Mouse (Mus musculus): ENCODE results near the gene Dop1b. TPM values are rescaled to one million over a fixed set of nuclear protein-coding genes. Genes with fewer than 3 reads are reported as not detected.
A peak's percentile ranks its signal among the peaks of the same experiment; 100 is the strongest.
"Not testable (repeated sequence)": the region's sequence is repeated elsewhere in the genome, so short reads cannot be mapped to it uniquely, and the experiment has no call there.

Dop1b gene
- 13.4 and 15.6 TPM in 2 replicates for polyA plus RNA-seq (2014; fragmentation: Nextera tagmentation; extraction: Ambion mirVana)

- Histone ChIP-seq H3K4me2 (ENCODE audit: low read length) (peak within 1 kb of the TSS; percentile 96), H3K27me3 (replicated peaks; ENCODE audit: control insufficient read depth, insufficient read depth, low read length) (peaks cover 12% of the 10 kb centered on the region; the same call in 1 of the 2 replicates), H3K9ac (ENCODE audit: low read length) (peak within 1 kb of the TSS; percentile 72), H3K27ac (ENCODE audit: low read depth) (no peak within 1 kb of the TSS; the same call in 1 of the 2 replicates), H3K36me3 (ENCODE audit: control insufficient read depth, insufficient read depth, low read length) (no peaks in the 10 kb centered on the region), H3K9me3 (ENCODE audit: control insufficient read depth, low read length) (no peaks in the 10 kb centered on the region), H3K4me1 (replicated peaks; ENCODE audit: control insufficient read depth, insufficient read depth, low read length) (peaks cover 2% of the 10 kb centered on the region; the same call in 1 of the 2 replicates), H3K4me3 (ENCODE audit: low read depth, low read length) (peak within 1 kb of the TSS; percentile 68)
- DNase-seq (ENCODE audit: low spot score) (peak; percentile 100), ATAC-seq (replicated peaks; ENCODE audit: low FRiP score, low TSS enrichment, low read depth) (peak; percentile 92)
- WGBS, result under 1% methylated on average over 62 of the region's 77 CpGs
These were observed at the start of gene Dop1b for GRCm38 (mm10) chr16:93711411-93712188. Gene Dop1b (plus strand): TSS chr16:93711904.

- Histone ChIP-seq H3K27ac (ENCODE audit: low read depth) (no peak overlapping the region), H3K9ac (ENCODE audit: low read length) (no peak overlapping the region), H3K27me3 (replicated peaks; ENCODE audit: control insufficient read depth, insufficient read depth, low read length) (no peaks in the 10 kb centered on the region), H3K4me3 (ENCODE audit: low read depth, low read length) (no peak overlapping the region), H3K4me1 (replicated peaks; ENCODE audit: control insufficient read depth, insufficient read depth, low read length) (no peaks in the 10 kb centered on the region), H3K36me3 (ENCODE audit: control insufficient read depth, insufficient read depth, low read length) (no peaks in the 10 kb centered on the region), H3K9me3 (ENCODE audit: control insufficient read depth, low read length) (peaks cover 10% of the 10 kb centered on the region), H3K4me2 (ENCODE audit: low read length) (no peak overlapping the region)
- ATAC-seq (replicated peaks; ENCODE audit: low FRiP score, low TSS enrichment, low read depth) (no peak), DNase-seq (ENCODE audit: low spot score) (peak; percentile 24)
These were observed 43.7 kb upstream of the Dop1b start for GRCm38 (mm10) chr16:93667976-93668375.

GRCm38 (mm10) chr16:93669521-93669920 is 42.2 kb upstream of the Dop1b start:
- Histone ChIP-seq H3K4me2 (ENCODE audit: low read length) (no peak overlapping the region), H3K4me3 (ENCODE audit: low read depth, low read length) (no peak overlapping the region), H3K9ac (ENCODE audit: low read length) (no peak overlapping the region), H3K9me3 (ENCODE audit: control insufficient read depth, low read length) (peaks cover 10% of the 10 kb centered on the region), H3K27me3 (replicated peaks; ENCODE audit: control insufficient read depth, insufficient read depth, low read length) (no peaks in the 10 kb centered on the region), H3K27ac (ENCODE audit: low read depth) (no peak overlapping the region), H3K36me3 (ENCODE audit: control insufficient read depth, insufficient read depth, low read length) (no peaks in the 10 kb centered on the region), H3K4me1 (replicated peaks; ENCODE audit: control insufficient read depth, insufficient read depth, low read length) (no peaks in the 10 kb centered on the region)
- ATAC-seq (replicated peaks; ENCODE audit: low FRiP score, low TSS enrichment, low read depth), result no peak
- peak; percentile 20 for DNase-seq (ENCODE audit: low spot score)

- not testable (repeated sequence) for H3K4me3 ChIP-seq (ENCODE audit: low read depth, low read length); H3K27me3 ChIP-seq (replicated peaks; ENCODE audit: control insufficient read depth, insufficient read depth, low read length); H3K27ac ChIP-seq (ENCODE audit: low read depth); H3K4me1 ChIP-seq (replicated peaks; ENCODE audit: control insufficient read depth, insufficient read depth, low read length); H3K4me2 ChIP-seq (ENCODE audit: low read length); H3K9me3 ChIP-seq (ENCODE audit: control insufficient read depth, low read length); H3K36me3 ChIP-seq (ENCODE audit: control insufficient read depth, insufficient read depth, low read length); H3K9ac ChIP-seq (ENCODE audit: low read length); ATAC-seq (replicated peaks; ENCODE audit: low FRiP score, low TSS enrichment, low read depth)
- WGBS, result 35% methylated on average over 4 of the region's 4 CpGs
- peak; percentile 49 for DNase-seq (ENCODE audit: low spot score)
These were observed 41.2 kb upstream of the Dop1b start for GRCm38 (mm10) chr16:93670466-93670865.

- Histone ChIP-seq H3K9ac (ENCODE audit: low read length) (no peak overlapping the region), H3K27me3 (replicated peaks; ENCODE audit: control insufficient read depth, insufficient read depth, low read length) (no peaks in the 10 kb centered on the region), H3K4me2 (ENCODE audit: low read length) (no peak overlapping the region), H3K36me3 (ENCODE audit: control insufficient read depth, insufficient read depth, low read length) (no peaks in the 10 kb centered on the region), H3K4me3 (ENCODE audit: low read depth, low read length) (no peak overlapping the region), H3K9me3 (ENCODE audit: control insufficient read depth, low read length) (peaks cover 10% of the 10 kb centered on the region), H3K4me1 (replicated peaks; ENCODE audit: control insufficient read depth, insufficient read depth, low read length) (no peaks in the 10 kb centered on the region), H3K27ac (ENCODE audit: low read depth) (no peak overlapping the region)
- ATAC-seq (replicated peaks; ENCODE audit: low FRiP score, low TSS enrichment, low read depth) (no peak), DNase-seq (ENCODE audit: low spot score) (peak; percentile 44)
- 93% methylated on average over 5 of the region's 5 CpGs for WGBS
These were observed 40.6 kb upstream of the Dop1b start for GRCm38 (mm10) chr16:93671064-93671463.

GRCm38 (mm10) chr16:93676376-93676775 is 35.3 kb upstream of the Dop1b start:
- H3K9me3 ChIP-seq (ENCODE audit: control insufficient read depth, low read length), result no peaks in the 10 kb centered on the region
- 80% methylated on average over 5 of the region's 5 CpGs for WGBS
- ATAC-seq (replicated peaks; ENCODE audit: low FRiP score, low TSS enrichment, low read depth) (no peak), DNase-seq (ENCODE audit: low spot score) (peak; percentile 37)
- no peaks in the 10 kb centered on the region for H3K36me3 ChIP-seq (ENCODE audit: control insufficient read depth, insufficient read depth, low read length)
- no peak overlapping the region for H3K9ac ChIP-seq (ENCODE audit: low read length)
- H3K27ac ChIP-seq (ENCODE audit: low read depth), result no peak overlapping the region
- H3K4me1 ChIP-seq (replicated peaks; ENCODE audit: control insufficient read depth, insufficient read depth, low read length), result no peaks in the 10 kb centered on the region
- H3K4me2 ChIP-seq (ENCODE audit: low read length), result no peak overlapping the region
- H3K4me3 ChIP-seq (ENCODE audit: low read depth, low read length), result no peak overlapping the region
- peaks cover 4% of the 10 kb centered on the region; the same call in 1 of the 2 replicates for H3K27me3 ChIP-seq (replicated peaks; ENCODE audit: control insufficient read depth, insufficient read depth, low read length)

- peaks cover 23% of the 10 kb centered on the region for H3K27me3 ChIP-seq (replicated peaks; ENCODE audit: control insufficient read depth, insufficient read depth, low read length)
- DNase-seq (ENCODE audit: low spot score), result peak; percentile 12
- no peaks in the 10 kb centered on the region for H3K36me3 ChIP-seq (ENCODE audit: control insufficient read depth, insufficient read depth, low read length)
- no peaks in the 10 kb centered on the region for H3K9me3 ChIP-seq (ENCODE audit: control insufficient read depth, low read length)
- H3K4me2 ChIP-seq (ENCODE audit: low read length), result no peak overlapping the region
- no peak for ATAC-seq (replicated peaks; ENCODE audit: low FRiP score, low TSS enrichment, low read depth)
- H3K27ac ChIP-seq (ENCODE audit: low read depth), result no peak overlapping the region
- no peak overlapping the region for H3K4me3 ChIP-seq (ENCODE audit: low read depth, low read length)
- H3K9ac ChIP-seq (ENCODE audit: low read length), result no peak overlapping the region
- whole genome bisulfite sequencing, result 80% methylated on average over 4 of the region's 4 CpGs
- H3K4me1 ChIP-seq (replicated peaks; ENCODE audit: control insufficient read depth, insufficient read depth, low read length), result 0 out of 2 replicates have a peak, but pooled peaks cover 4% of the 10 kb centered on the region
These were observed 33.5 kb upstream of the Dop1b start for GRCm38 (mm10) chr16:93678206-93678605.

- no peak overlapping the region for H3K4me2 ChIP-seq (ENCODE audit: low read length)
- DNase-seq (ENCODE audit: low spot score) (peak; percentile 38), ATAC-seq (replicated peaks; ENCODE audit: low FRiP score, low TSS enrichment, low read depth) (no peak)
- H3K4me3 ChIP-seq (ENCODE audit: low read depth, low read length), result no peak overlapping the region
- no peak overlapping the region for H3K27ac ChIP-seq (ENCODE audit: low read depth)
- H3K4me1 ChIP-seq (replicated peaks; ENCODE audit: control insufficient read depth, insufficient read depth, low read length), result peaks cover 8% of the 10 kb centered on the region; the same call in 1 of the 2 replicates
- 69% methylated on average over 9 of the region's 9 CpGs for WGBS
- H3K36me3 ChIP-seq (ENCODE audit: control insufficient read depth, insufficient read depth, low read length), result no peaks in the 10 kb centered on the region
- peaks cover 32% of the 10 kb centered on the region for H3K27me3 ChIP-seq (replicated peaks; ENCODE audit: control insufficient read depth, insufficient read depth, low read length)
- H3K9me3 ChIP-seq (ENCODE audit: control insufficient read depth, low read length), result no peaks in the 10 kb centered on the region
- no peak overlapping the region for H3K9ac ChIP-seq (ENCODE audit: low read length)
These were observed 32.5 kb upstream of the Dop1b start for GRCm38 (mm10) chr16:93679165-93679564.
